Mouse (Mus musculus) megakaryocyte, embryonic 14.5 days (primary cell): ENCODE measurements around the gene Clmp. TPM values are rescaled to one million over a fixed set of nuclear protein-coding genes. Genes with fewer than 3 reads are reported as not detected.
"Not testable (repeated sequence)": the region's sequence is repeated elsewhere in the genome, so short reads cannot be mapped to it uniquely, and the experiment has no call there.

Experiments
- H3K27me3 ChIP-seq: replicated peaks from 2 replicates; pipeline ENCODE3; 2012; ENCODE audit warnings: inconsistent platforms
- H3K36me3 ChIP-seq: replicated peaks from 2 replicates; pipeline ENCODE3; 2012; ENCODE audit warnings: low read length, inconsistent platforms, mixed read lengths
- H3K4me1 ChIP-seq: 2 replicates; pipeline ENCODE4 v1.6.1; 2012; ENCODE audit warnings: inconsistent platforms
- H3K4me3 ChIP-seq: replicated peaks from 2 replicates; pipeline ENCODE3; 2012; ENCODE audit warnings: moderate library complexity, mild to moderate bottlenecking, inconsistent platforms
- H3K9me3 ChIP-seq: 2 replicates; pipeline ENCODE4 v1.6.1; 2012; ENCODE audit warnings: inconsistent platforms
- FLI1 ChIP-seq: IDR thresholded peaks from 2 replicates; pipeline ENCODE4 v1.6.1; 2012; ENCODE audit warnings: low read length, inconsistent platforms, mixed read lengths
- GATA1 ChIP-seq: IDR thresholded peaks from 3 replicates; pipeline ENCODE4 v1.6.1; 2012; ENCODE audit warnings: mixed read lengths, low read length, inconsistent platforms, borderline replicate concordance
- polyA plus RNA-seq: library from polyadenylated mRNA; stranded (reverse); fragments of >175 nt; gene quantifications from 2 replicates; pipeline ENCODE4 v1.2.3, GENCODE M21; 2012; ENCODE audit warnings: low replicate concordance; ENCODE audit not compliant: insufficient read depth

Gene Clmp
- polyA plus RNA-seq, 1 experiment = 1.1 TPM

GRCm38 (mm10) chr9:40799112-40799511 is 113.3 kb downstream of the Clmp start:
- H3K36me3 ChIP-seq = peaks cover 16% of the 10 kb centered on the region
- TF ChIP-seq FLI1 (no peak), GATA1 (no peak)
- H3K4me3 ChIP-seq = peak overlapping the region; percentile 92
- no peaks in the 10 kb centered on the region for H3K27me3 ChIP-seq
- peaks cover 45% of the 10 kb centered on the region for H3K4me1 ChIP-seq
- H3K9me3 ChIP-seq = no peaks in the 10 kb centered on the region

DNA sequence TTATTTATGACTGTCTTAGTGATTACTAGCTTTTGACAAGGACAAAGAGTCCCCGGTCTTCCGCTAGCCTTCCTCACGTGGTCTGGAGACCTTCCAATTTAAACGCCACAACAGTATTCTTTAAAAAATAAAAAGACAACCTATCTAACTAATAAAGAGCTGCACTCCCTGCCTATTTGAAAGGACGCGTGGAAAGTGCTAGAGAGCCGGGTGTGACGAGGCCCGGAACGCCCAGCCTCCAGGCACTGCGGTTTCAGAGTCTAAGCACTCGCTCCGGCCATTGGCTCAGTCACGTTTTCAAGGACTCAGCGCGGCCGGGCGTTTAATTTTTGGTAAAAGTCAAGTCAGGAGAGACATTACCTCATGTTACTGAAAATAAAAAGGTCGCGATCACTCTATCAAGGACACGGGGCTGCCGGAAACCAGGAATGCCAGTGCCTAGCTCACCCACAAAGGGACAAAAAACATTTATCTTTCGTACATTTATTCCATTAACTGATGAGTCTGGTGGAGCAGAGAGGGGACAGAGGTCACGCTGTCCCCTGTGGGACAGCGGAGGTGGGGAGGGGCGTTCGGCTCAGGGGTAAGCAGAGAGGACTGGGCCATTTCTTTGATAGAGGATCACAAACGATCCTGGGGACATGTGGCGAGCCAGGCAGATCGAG is 114.2 kb downstream of the Clmp start:
- no peaks in the 10 kb centered on the region for H3K9me3 ChIP-seq
- H3K27me3 ChIP-seq = no peaks in the 10 kb centered on the region
- peaks cover 22% of the 10 kb centered on the region for H3K36me3 ChIP-seq
- peaks cover 40% of the 10 kb centered on the region for H3K4me1 ChIP-seq
- TF ChIP-seq FLI1 = no peak
- no peak for TF ChIP-seq GATA1
- peak overlapping the region; percentile 92 for H3K4me3 ChIP-seq

DNA sequence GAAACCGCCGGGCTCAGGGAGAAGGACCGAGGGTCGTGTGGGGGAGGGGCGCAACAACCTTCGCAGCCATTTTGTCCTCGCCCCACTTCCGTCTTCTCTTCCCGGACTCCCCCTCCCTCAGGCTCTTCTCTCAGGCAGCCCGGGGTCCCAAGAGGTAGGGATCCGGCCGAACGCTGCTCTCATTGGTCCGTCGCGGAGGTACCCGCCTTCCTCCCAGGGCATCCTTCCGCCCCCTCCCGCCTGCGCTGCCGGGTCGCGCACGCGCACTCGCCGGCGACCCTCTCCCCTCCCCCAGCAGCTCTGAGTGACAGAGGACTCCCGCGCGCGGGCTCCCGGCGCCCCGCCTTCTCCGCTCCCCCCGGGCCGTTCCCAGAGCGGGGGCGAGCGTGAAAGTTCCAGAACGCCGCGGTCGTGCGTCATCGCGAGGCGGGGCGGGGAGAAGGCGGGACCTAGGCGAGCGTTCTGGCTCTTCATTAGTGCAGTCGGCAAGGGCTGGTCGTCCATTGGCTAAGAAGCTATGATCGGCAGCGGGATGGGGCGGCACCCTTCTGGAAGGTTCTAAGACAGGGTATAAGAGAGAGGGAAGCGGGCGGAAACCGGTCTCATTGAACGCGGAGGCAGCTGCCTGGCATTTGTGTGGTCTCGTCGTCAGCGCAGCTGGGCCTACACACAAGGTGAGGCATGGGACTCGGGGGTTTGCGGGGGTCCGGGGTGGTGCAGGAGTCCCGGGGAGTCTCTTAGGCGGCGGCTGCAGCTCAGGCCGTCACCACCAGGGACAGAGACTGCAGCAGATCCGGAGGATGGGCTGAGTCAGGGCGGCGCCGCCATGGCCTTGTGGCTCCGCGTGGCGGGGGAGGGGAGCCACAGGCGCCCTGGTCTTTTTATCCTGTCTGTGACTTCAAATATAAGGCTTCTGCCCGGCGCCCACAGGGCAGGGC is 115.2 kb downstream of the Clmp start, which contains the start of gene Hspa8:
Hspa8 (plus strand) TSS at position 310 of the 938 bp plus-strand sequence.
- Histone ChIP-seq H3K36me3 (peaks cover 29% of the 10 kb centered on the region), H3K27me3 (no peaks in the 10 kb centered on the region), H3K9me3 (no peaks in the 10 kb centered on the region), H3K4me1 (peaks cover 33% of the 10 kb centered on the region), H3K4me3 (peak within 1 kb of the TSS; percentile 95)
- TF ChIP-seq FLI1 = no peak
- no peak for TF ChIP-seq GATA1

- not testable (repeated sequence) for H3K9me3 ChIP-seq, H3K27me3 ChIP-seq
- H3K4me1 ChIP-seq = peaks cover 35% of the 10 kb centered on the region
- peak overlapping the region; percentile 95 for H3K4me3 ChIP-seq
- peaks cover 36% of the 10 kb centered on the region for H3K36me3 ChIP-seq
These were observed 116.1 kb downstream of the Clmp start for GRCm38 (mm10) chr9:40801614-40802532.

GRCm38 (mm10) chr9:40802533-40802875 is 116.7 kb downstream of the Clmp start:
- H3K4me3 ChIP-seq = peak overlapping the region; percentile 85
- H3K9me3 ChIP-seq, H3K27me3 ChIP-seq: not testable (repeated sequence)
- H3K36me3 ChIP-seq = peaks cover 43% of the 10 kb centered on the region
- peaks cover 40% of the 10 kb centered on the region for H3K4me1 ChIP-seq

GRCm38 (mm10) chr9:40804576-40804975 is 118.8 kb downstream of the Clmp start:
- H3K4me3 ChIP-seq, H3K27me3 ChIP-seq, H3K9me3 ChIP-seq: not testable (repeated sequence)
- H3K4me1 ChIP-seq = peaks cover 42% of the 10 kb centered on the region
- H3K36me3 ChIP-seq = peaks cover 45% of the 10 kb centered on the region

- peak overlapping the region; percentile 23 for H3K4me3 ChIP-seq
- no peaks in the 10 kb centered on the region for H3K27me3 ChIP-seq
- peaks cover 45% of the 10 kb centered on the region for H3K36me3 ChIP-seq
- peaks cover 44% of the 10 kb centered on the region for H3K4me1 ChIP-seq
- no peak for TF ChIP-seq FLI1
- no peak for TF ChIP-seq GATA1
- H3K9me3 ChIP-seq = no peaks in the 10 kb centered on the region
These were observed 119.5 kb downstream of the Clmp start for GRCm38 (mm10) chr9:40805263-40805662.

DNA sequence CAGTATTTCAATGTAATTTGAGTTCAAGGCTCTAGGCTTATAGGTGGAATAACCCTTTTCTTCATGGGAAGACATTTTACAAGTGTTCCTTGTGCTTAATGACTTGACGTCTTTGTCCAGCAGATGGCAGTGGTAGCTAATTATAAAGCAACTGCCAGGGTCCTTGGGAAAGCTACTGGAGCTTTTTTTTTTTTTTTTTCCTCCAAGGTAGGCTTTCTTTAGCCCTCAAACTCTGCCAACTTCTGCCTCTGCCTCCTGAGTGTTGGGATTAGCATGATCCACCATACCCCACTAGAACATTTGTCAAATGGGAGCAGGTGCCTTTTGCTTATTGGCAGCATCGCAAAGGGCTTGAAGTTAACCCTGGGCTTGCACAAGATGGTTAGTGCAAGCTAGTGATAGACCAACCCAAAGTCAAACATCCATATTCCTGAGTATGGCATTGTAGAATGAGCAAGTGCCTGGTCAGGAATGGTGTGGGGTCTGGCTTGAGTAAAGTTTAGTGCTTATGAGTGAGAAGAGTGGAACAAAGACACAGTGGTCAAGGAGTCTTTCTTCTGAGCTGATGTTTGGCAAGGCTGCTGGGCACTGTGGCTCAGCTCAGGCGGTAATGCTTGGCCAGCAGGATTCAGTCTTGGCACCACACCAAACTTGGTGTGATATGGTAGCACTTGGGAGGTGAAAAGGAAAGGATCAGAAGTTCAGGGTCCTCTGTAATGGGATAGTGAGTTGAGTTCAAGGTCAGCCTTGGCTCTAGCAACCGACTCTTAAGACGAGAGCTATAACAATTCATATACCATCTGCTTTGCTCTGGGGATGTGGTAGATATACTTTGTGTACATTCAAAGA is 120.9 kb downstream of the Clmp start:
- H3K4me3 ChIP-seq = no peak overlapping the region
- H3K36me3 ChIP-seq = peaks cover 45% of the 10 kb centered on the region
- no peaks in the 10 kb centered on the region for H3K9me3 ChIP-seq
- TF ChIP-seq FLI1 = no peak
- TF ChIP-seq GATA1 = no peak
- H3K27me3 ChIP-seq = no peaks in the 10 kb centered on the region
- peaks cover 52% of the 10 kb centered on the region for H3K4me1 ChIP-seq

DNA sequence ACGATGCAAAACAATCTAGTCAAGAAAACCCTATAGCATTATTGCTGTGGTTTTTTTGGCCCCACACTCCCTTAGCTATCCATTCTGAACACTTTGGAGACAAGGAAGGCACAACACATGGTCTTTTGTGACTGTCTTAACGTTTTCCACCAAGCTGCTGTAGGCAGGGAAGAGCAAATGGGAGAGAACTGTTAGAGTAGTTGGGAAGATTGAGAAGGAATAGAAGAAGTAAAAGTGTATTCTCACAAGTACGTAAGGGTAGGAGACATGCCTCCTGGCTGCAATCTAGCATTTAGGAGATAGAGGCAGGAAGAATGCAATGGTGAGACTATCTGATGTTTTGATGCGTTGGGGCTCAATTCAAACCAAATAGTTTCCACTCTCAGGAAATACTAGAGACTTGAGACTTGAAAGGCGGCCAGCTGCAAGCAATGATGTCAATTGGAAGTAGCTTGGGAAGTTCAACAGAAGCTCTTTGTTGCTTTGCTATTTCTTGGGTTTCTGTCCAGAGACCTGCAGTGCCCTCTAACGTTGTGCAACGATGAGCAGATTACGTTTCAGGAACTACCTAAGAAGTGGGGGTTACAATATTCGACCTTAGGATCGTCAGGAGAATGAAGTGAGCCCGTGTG is 121.6 kb downstream of the Clmp start:
- Histone ChIP-seq H3K36me3 (peaks cover 42% of the 10 kb centered on the region), H3K4me3 (no peak overlapping the region)

More for the DNA sequence above, 121.6 kb downstream of the Clmp start:
- no peaks in the 10 kb centered on the region for H3K27me3 ChIP-seq
- TF ChIP-seq GATA1 (no peak), FLI1 (no peak)
- peaks cover 52% of the 10 kb centered on the region for H3K4me1 ChIP-seq
- no peaks in the 10 kb centered on the region for H3K9me3 ChIP-seq
